Mouse (Mus musculus) hindbrain, embryonic 14.5 days (tissue): ENCODE measurements at regions not wholly inside any gene's neighbourhood (a gene's known extent, or its start where the extent isn't known, plus 50 kb on each side); places are given as distances from the start of the nearest gene placed in this dataset.

Experiments used
- ATAC-seq: fragments of 200-750 bp; cut with Nextera tagmentation; 2 replicates; pipeline ENCODE4 v1.8.0; 2017; ENCODE audit warnings: moderate number of reproducible peaks, mild to moderate bottlenecking, moderate TSS enrichment, moderate library complexity; ENCODE audit not compliant: low FRiP score
- DNase-seq: peaks from one replicate; pipeline ENCODE4 v3.0.0-alpha.2; 2015; ENCODE audit warnings: low spot score
- H3K27ac ChIP-seq: fragments of 300-500 bp; sonication (generic); 2 replicates; pipeline ENCODE4 v1.5.1; 2014; ENCODE audit warnings: mild to moderate bottlenecking, moderate library complexity
- H3K27me3 ChIP-seq: fragments of 300-500 bp; sonication (generic); 2 replicates; pipeline ENCODE4 v1.6.1; 2014; ENCODE audit warnings: mild to moderate bottlenecking, low read length, mixed read lengths; ENCODE audit not compliant: control insufficient read depth, insufficient read depth
- H3K36me3 ChIP-seq: fragments of 300-500 bp; sonication (generic); replicated peaks from 2 replicates; pipeline ENCODE4 v1.6.1; 2014; ENCODE audit not compliant: control insufficient read depth, insufficient read depth
- H3K4me1 ChIP-seq: fragments of 300-500 bp; sonication (generic); replicated peaks from 2 replicates; pipeline ENCODE4 v1.6.1; 2014; ENCODE audit warnings: antibody characterized with exemption, low read length, mixed read lengths; ENCODE audit not compliant: control insufficient read depth, insufficient read depth
- H3K4me2 ChIP-seq: fragments of 300-500 bp; sonication (generic); replicated peaks from 2 replicates; pipeline ENCODE4 v1.6.1; 2014; ENCODE audit warnings: mild to moderate bottlenecking, moderate library complexity
- H3K4me3 ChIP-seq: fragments of 300-500 bp; sonication (generic); replicated peaks from 2 replicates; pipeline ENCODE4 v1.5.1; 2014; ENCODE audit warnings: mild to moderate bottlenecking, low read length
- H3K9ac ChIP-seq: fragments of 300-500 bp; sonication (generic); 2 replicates; pipeline ENCODE4 v1.6.1; 2014
- H3K9me3 ChIP-seq: fragments of 300-500 bp; sonication (generic); 2 replicates; pipeline ENCODE4 v1.6.1; 2016; ENCODE audit warnings: low read length; ENCODE audit not compliant: control insufficient read depth
- WGBS: fragments of 180-500 bp; shearing (Covaris S2); extraction: QIAGEN DNeasy Blood & Tissue Kit; methylation state at CpG from one replicate; pipeline ENCODE4 v1.1.7; 2014; 5-methylcytosine and 5-hydroxymethylcytosine counted together

DNA sequence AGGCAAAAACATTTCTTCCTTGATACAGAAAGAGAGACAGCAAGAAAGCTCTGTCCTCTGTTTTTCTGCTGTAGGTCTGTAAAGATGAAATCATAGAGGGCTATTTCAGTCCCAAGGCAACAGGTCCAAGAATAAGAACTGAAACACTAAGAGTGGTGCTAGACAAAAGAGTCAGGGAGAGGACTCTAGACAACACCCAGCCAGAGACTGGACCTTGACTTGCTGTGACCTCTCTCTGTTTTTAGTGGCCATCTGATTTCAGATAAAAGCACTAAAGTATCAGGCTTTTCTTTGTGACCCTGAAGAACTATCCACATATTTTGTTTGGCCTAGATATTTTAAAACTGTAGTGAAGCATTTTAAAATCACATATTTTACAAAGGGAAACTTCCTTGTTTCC, 171.6 kb upstream of the Clec14a start:
- Histone ChIP-seq H3K4me2 (no peak overlapping the region), H3K36me3 (no peaks in the 10 kb centered on the region), H3K4me1 (no peaks in the 10 kb centered on the region), H3K9ac (no peak overlapping the region), H3K4me3 (no peak overlapping the region), H3K27me3 (no peaks in the 10 kb centered on the region), H3K27ac (no peak overlapping the region), H3K9me3 (no peaks in the 10 kb centered on the region)
- no peak for DNase-seq
- ATAC-seq = no peak

DNA sequence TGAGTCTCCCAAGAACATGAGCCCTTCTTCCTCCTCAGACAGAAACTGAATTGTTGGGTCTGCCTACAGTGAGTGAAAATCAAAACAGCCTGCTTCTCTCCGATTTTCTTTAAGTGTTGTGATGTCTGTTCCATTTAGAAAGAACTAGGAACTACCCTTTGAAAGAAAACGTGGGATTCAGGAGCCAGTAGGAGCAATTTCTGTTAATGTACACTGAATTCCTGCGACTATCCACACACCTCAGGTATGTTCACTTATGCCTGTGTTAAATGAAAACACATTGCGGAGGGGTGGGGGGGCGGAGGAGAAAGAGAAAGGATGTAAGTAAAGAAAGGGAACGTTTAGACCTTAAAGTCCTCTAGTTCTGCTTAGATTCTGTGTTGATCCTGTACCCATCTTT, 167.9 kb upstream of the Clec14a start:
- no peaks in the 10 kb centered on the region for H3K27me3 ChIP-seq
- H3K4me1 ChIP-seq = no peaks in the 10 kb centered on the region
- 82% methylated on average over 6 of the region's 6 CpGs for WGBS
- H3K36me3 ChIP-seq = no peaks in the 10 kb centered on the region
- H3K27ac ChIP-seq = no peak overlapping the region
- H3K4me3 ChIP-seq = no peak overlapping the region
- no peak overlapping the region for H3K9ac ChIP-seq
- ATAC-seq (no peak), DNase-seq (no peak)
- H3K4me2 ChIP-seq = no peak overlapping the region
- H3K9me3 ChIP-seq = no peaks in the 10 kb centered on the region

DNA sequence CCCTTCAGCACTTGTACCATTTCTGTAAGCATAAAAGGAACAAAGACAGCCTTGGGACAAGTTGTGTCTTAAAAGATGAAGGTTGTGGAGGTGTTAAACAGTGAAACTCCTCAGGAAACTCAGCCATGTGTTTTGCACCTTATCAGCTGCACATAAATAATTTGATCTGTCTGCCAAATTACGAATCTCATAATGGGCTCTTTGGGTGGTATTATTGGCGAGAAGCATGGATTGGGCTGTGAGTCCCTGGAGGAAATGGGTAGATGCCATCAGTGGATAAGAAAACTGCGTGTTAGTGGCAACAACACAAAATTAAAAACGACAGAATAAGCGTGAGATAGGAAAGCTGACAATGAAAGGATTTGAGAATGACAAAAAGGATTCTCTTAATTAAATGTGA, 165.4 kb upstream of the Clec14a start:
- Histone ChIP-seq H3K27me3 (no peaks in the 10 kb centered on the region), H3K36me3 (no peaks in the 10 kb centered on the region), H3K4me2 (no peak overlapping the region), H3K4me3 (no peak overlapping the region), H3K27ac (no peak overlapping the region), H3K4me1 (no peaks in the 10 kb centered on the region), H3K9me3 (no peaks in the 10 kb centered on the region), H3K9ac (no peak overlapping the region)
- ATAC-seq (no peak), DNase-seq (no peak)
- 69% methylated on average over 5 of the region's 5 CpGs for WGBS

DNA sequence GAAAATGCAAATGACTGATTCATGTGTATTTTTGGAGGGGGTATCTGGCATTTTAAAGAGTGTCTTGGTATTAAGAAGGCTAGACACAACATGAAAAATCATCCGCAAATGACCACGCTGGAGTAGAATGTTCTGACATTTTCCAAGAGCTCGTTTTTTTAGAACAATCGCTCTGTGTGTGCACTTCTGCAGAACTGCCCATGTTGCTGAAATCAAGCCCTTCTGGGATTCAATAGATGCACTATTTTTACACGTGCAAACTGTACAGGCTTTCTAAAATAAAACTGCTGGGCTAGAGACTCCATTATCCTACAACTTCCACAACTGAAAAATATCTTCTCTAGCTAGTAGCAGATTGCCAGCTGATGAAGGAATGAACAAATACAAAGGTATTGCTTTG, 160.8 kb upstream of the Clec14a start:
- no peak for DNase-seq
- Histone ChIP-seq H3K9ac (no peak overlapping the region), H3K9me3 (no peaks in the 10 kb centered on the region), H3K4me3 (no peak overlapping the region), H3K4me2 (no peak overlapping the region), H3K27me3 (no peaks in the 10 kb centered on the region), H3K36me3 (no peaks in the 10 kb centered on the region), H3K27ac (no peak overlapping the region), H3K4me1 (no peaks in the 10 kb centered on the region; the same call in 1 of the 2 replicates)
- 62% methylated on average over 5 of the region's 5 CpGs for WGBS
- ATAC-seq = no peak

DNA sequence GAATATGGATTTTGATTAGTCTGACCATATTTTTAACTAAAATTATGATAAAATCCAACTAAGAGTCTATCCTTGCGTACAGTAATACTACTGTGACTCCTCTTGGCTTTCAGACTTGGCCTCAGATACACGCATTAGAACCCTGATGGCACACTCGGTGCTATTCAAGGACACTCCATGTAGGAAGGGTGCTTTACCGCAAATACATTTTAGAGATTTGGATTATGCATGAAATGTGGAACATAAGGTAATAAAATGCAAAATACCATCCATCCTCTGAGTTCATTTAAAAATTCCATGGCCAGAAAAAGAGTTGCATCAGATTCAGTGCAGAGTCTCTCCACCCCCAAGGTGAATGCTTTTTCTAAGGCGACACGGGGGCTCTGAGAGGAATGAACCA, 157.7 kb upstream of the Clec14a start:
- Histone ChIP-seq H3K9ac (no peak overlapping the region), H3K9me3 (no peaks in the 10 kb centered on the region), H3K4me1 (no peaks in the 10 kb centered on the region; the same call in 1 of the 2 replicates), H3K27me3 (no peaks in the 10 kb centered on the region), H3K4me2 (no peak overlapping the region), H3K36me3 (no peaks in the 10 kb centered on the region), H3K4me3 (no peak overlapping the region), H3K27ac (no peak overlapping the region)
- WGBS = 89% methylated on average over 6 of the region's 6 CpGs
- DNase-seq = no peak
- ATAC-seq = no peak

DNA sequence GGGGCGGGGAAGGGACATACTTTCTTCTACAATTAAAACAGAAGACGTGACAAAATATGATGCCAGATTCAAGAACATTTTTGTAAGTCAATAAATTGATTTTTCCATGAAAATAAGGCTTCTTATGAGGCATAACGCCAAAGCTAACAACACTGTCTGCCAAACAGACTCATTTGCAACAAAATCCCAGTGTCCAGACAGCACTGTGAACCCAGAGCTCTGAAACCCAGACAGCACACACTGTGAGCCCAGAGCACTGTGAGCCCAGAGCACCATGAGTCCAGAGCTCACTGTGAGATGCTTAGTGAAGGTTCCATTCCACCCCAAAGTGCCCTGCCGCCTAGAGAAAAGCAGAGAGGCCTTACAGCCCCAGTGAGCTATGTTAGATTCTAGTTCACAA, 156.9 kb upstream of the Clec14a start:
- no peak for DNase-seq
- Histone ChIP-seq H3K36me3 (no peaks in the 10 kb centered on the region), H3K27ac (no peak overlapping the region), H3K9ac (no peak overlapping the region), H3K4me1 (no peaks in the 10 kb centered on the region; the same call in 1 of the 2 replicates), H3K27me3 (no peaks in the 10 kb centered on the region), H3K4me3 (no peak overlapping the region), H3K4me2 (no peak overlapping the region), H3K9me3 (no peaks in the 10 kb centered on the region)
- ATAC-seq = no peak
- WGBS = 80% methylated on average over 4 of the region's 4 CpGs

DNA sequence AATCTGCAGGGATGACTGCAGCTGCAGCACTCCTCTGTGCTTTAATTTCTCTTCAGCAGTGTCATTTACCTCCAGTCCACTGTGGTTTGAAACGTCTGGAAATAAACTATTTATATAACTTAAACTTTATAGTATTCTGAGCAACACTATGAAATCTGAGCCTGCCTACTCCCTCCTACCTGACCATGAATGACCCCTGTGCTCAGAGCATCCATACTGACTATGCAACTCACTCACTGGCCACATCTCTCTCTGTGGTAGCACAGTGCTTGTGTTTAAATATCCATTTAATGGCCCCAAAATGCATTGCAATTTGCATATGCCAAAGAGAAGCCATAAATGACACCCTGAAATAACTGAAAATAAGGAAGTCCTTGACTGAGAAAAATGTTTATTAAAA, 154.5 kb upstream of the Clec14a start:
- no peaks in the 10 kb centered on the region for H3K27me3 ChIP-seq
- no peak overlapping the region for H3K4me2 ChIP-seq
- no peak overlapping the region for H3K4me3 ChIP-seq
- no peaks in the 10 kb centered on the region for H3K36me3 ChIP-seq
- H3K27ac ChIP-seq = no peak overlapping the region
- ATAC-seq (no peak), DNase-seq (no peak)
- no peak overlapping the region for H3K9ac ChIP-seq
- no peaks in the 10 kb centered on the region; the same call in 1 of the 2 replicates for H3K4me1 ChIP-seq
- WGBS = 59% methylated on average over 1 of the region's 1 CpGs
- H3K9me3 ChIP-seq = no peaks in the 10 kb centered on the region

DNA sequence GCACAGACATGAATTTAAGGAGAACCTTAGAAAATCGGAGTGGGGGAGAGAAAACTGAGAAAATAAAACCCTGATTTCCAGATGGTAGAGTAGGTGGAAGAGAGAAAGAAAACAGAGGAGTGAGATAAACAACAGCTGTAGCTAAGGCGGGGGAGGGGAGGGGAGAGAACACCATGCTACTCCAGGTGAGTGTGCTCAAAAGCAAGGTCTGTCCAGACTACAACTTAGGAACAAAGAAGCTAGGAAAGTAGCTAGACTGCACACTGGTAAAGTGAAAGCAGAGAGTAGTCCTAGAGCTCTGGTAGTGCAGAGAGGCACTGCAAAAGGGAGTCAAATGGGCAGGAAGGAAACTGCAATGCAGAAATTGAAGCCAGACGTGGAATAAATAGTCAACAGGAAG, 132.8 kb upstream of the Clec14a start:
- no peaks in the 10 kb centered on the region for H3K36me3 ChIP-seq
- no peak overlapping the region for H3K27ac ChIP-seq
- no peaks in the 10 kb centered on the region for H3K4me1 ChIP-seq
- WGBS = 80% methylated on average over 3 of the region's 3 CpGs
- ATAC-seq (no peak), DNase-seq (no peak)
- no peak overlapping the region for H3K4me2 ChIP-seq
- H3K27me3 ChIP-seq = no peaks in the 10 kb centered on the region
- H3K4me3 ChIP-seq = no peak overlapping the region
- no peak overlapping the region for H3K9ac ChIP-seq
- no peaks in the 10 kb centered on the region for H3K9me3 ChIP-seq

DNA sequence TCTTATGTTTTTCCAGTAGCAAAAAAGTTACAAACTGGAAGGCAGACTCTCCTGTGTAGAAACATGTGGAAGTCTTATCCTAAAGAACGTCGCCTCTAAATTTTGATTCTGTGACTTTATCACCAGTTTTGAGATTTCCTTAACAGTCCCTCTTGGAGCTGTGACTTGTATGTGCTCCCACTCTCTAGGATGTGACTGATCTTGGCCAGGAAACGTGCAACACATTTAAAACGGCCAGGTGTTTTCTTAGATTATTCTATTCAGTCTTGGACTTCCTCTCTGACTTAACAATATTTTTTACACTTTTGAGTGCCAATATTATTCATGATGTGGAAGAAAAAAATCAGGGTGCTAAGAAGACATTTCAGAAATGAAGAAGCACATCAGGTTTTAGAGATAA, 91.2 kb upstream of the Clec14a start:
- no peak for ATAC-seq
- Histone ChIP-seq H3K4me1 (no peaks in the 10 kb centered on the region), H3K36me3 (no peaks in the 10 kb centered on the region), H3K27ac (no peak overlapping the region), H3K4me2 (no peak overlapping the region), H3K9me3 (no peaks in the 10 kb centered on the region), H3K9ac (no peak overlapping the region), H3K4me3 (no peak overlapping the region), H3K27me3 (no peaks in the 10 kb centered on the region)
- DNase-seq = no peak
- 91% methylated on average over 4 of the region's 4 CpGs for WGBS

DNA sequence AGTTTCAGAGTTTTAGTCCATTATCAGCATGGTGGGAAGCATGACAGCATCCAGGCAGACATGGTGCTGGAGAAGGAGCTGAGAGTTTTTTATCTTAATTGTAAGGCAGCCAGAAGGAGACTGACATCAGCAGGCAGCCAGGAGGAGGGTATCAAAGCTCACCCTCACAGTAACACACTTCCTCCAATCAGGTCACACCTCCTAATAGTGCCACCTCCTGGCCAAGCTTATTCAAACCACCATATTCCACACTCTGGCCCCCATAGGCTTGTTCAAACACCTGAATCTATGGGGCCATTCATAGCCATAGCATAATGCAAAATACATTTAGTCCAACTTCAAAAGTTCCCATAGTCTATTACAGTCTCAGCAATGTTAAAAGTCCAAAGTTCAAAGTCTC, 65.1 kb upstream of the Clec14a start:
- no peak overlapping the region for H3K4me3 ChIP-seq
- no peak for ATAC-seq
- no peaks in the 10 kb centered on the region for H3K36me3 ChIP-seq

More for the DNA sequence above, 65.1 kb upstream of the Clec14a start:
- Histone ChIP-seq H3K9me3 (no peaks in the 10 kb centered on the region), H3K4me2 (no peak overlapping the region), H3K9ac (no peak overlapping the region), H3K4me1 (no peaks in the 10 kb centered on the region), H3K27me3 (no peaks in the 10 kb centered on the region), H3K27ac (no peak overlapping the region)
- peak; percentile 20 for DNase-seq
